Mouse (Mus musculus) stomach, embryonic 15.5 days (tissue): Measurements from ENCODE around the gene Rpl26. TPM values are rescaled to one million over a fixed set of nuclear protein-coding genes. Genes with fewer than 3 reads are reported as not detected.

Source experiments
- ATAC-seq: fragments of 200-750 bp; cut with Nextera tagmentation; 2 replicates; pipeline ENCODE4 v1.8.0; 2017; ENCODE audit warnings: low read depth, moderate number of reproducible peaks, moderate TSS enrichment; ENCODE audit not compliant: insufficient read depth, low FRiP score
- H3K27ac ChIP-seq: fragments of 300-500 bp; sonication (generic); 2 replicates; pipeline ENCODE4 v1.5.1; 2015; ENCODE audit warnings: mild to moderate bottlenecking, inconsistent platforms
- H3K27me3 ChIP-seq: fragments of 300-500 bp; sonication (generic); replicated peaks from 2 replicates; pipeline ENCODE4 v1.6.1; 2015; ENCODE audit warnings: inconsistent platforms
- H3K36me3 ChIP-seq: fragments of 300-500 bp; sonication (generic); 2 replicates; pipeline ENCODE4 v1.6.1; 2015; ENCODE audit warnings: inconsistent platforms
- H3K4me1 ChIP-seq: fragments of 300-500 bp; sonication (generic); 2 replicates; pipeline ENCODE4 v1.6.1; 2015; ENCODE audit warnings: inconsistent platforms
- H3K4me2 ChIP-seq: fragments of 300-500 bp; sonication (generic); 2 replicates; pipeline ENCODE4 v1.6.1; 2015; ENCODE audit warnings: mild to moderate bottlenecking, inconsistent platforms
- H3K4me3 ChIP-seq: fragments of 300-500 bp; sonication (generic); replicated peaks from 2 replicates; pipeline ENCODE4 v1.5.1; 2015; ENCODE audit warnings: inconsistent platforms
- H3K9ac ChIP-seq: fragments of 300-500 bp; sonication (generic); 2 replicates; pipeline ENCODE4 v1.6.1; 2015; ENCODE audit warnings: inconsistent platforms
- H3K9me3 ChIP-seq: fragments of 300-500 bp; sonication (generic); 2 replicates; pipeline ENCODE4 v1.6.1; 2016; ENCODE audit warnings: inconsistent platforms
- WGBS: fragments of 180-500 bp; shearing (Covaris S2); methylation state at CpG from one replicate; pipeline ENCODE4 v1.1.7; 2015; 5-methylcytosine and 5-hydroxymethylcytosine counted together
- polyA plus RNA-seq: library from polyadenylated mRNA; unstranded; fragments of >200 nt; fragmentation: Nextera tagmentation; extraction: Ambion mirVana; gene quantifications from 2 replicates; pipeline ENCODE4 v1.2.1, GENCODE M21; 2015

Rpl26 gene
- polyA plus RNA-seq, 1 experiment from 2014 or later = 1,066 TPM

- ATAC-seq = no peak
- Histone ChIP-seq H3K4me3 (peak overlapping the region; percentile 35), H3K9me3 (no peaks in the 10 kb centered on the region), H3K27ac (no peak overlapping the region), H3K9ac (no peak overlapping the region), H3K4me1 (peaks cover 10% of the 10 kb centered on the region), H3K27me3 (peaks cover 23% of the 10 kb centered on the region; the same call in 1 of the 2 replicates), H3K36me3 (no peaks in the 10 kb centered on the region), H3K4me2 (peak overlapping the region; percentile 62)
- WGBS = 14% methylated on average over 13 of the region's 13 CpGs
Measured at GRCm38 (mm10) chr11:68953903-68954302, 52.5 kb downstream of the Rpl26 start.

- Histone ChIP-seq H3K27ac (no peak overlapping the region), H3K4me1 (peaks cover 10% of the 10 kb centered on the region), H3K9me3 (no peaks in the 10 kb centered on the region), H3K27me3 (peaks cover 23% of the 10 kb centered on the region; the same call in 1 of the 2 replicates), H3K36me3 (no peaks in the 10 kb centered on the region), H3K4me2 (peak overlapping the region; percentile 62), H3K4me3 (peak overlapping the region; percentile 35), H3K9ac (0 out of 2 replicates have a peak overlapping the region, but pooled peaks have one; percentile 9)
- no peak for ATAC-seq
- WGBS = 4% methylated on average over 17 of the region's 17 CpGs
Measured at GRCm38 (mm10) chr11:68954408-68954807, 53.0 kb downstream of the Rpl26 start.

GRCm38 (mm10) chr11:68955473-68955872 is 54.1 kb downstream of the Rpl26 start:
- Histone ChIP-seq H3K9ac (no peak overlapping the region), H3K27me3 (peaks cover 23% of the 10 kb centered on the region; the same call in 1 of the 2 replicates), H3K4me2 (peak overlapping the region; percentile 62; the same call in 1 of the 2 replicates), H3K4me1 (peaks cover 10% of the 10 kb centered on the region), H3K27ac (no peak overlapping the region), H3K9me3 (no peaks in the 10 kb centered on the region), H3K4me3 (peak overlapping the region; percentile 35; the same call in 1 of the 2 replicates), H3K36me3 (no peaks in the 10 kb centered on the region)
- 0 out of 2 replicates have a peak, but pooled peaks have one; percentile 21 for ATAC-seq
- WGBS = 62% methylated on average over 5 of the region's 5 CpGs

GRCm38 (mm10) chr11:68956107-68956506 is 54.7 kb downstream of the Rpl26 start:
- H3K27ac ChIP-seq = peak overlapping the region; percentile 51; the same call in 1 of the 2 replicates
- H3K4me2 ChIP-seq = 0 out of 2 replicates have a peak overlapping the region, but pooled peaks have one; percentile 8
- H3K4me3 ChIP-seq = peak overlapping the region; percentile 16; the same call in 1 of the 2 replicates

More at GRCm38 (mm10) chr11:68956107-68956506, 54.7 kb downstream of the Rpl26 start:
- Histone ChIP-seq H3K27me3 (peaks cover 23% of the 10 kb centered on the region; the same call in 1 of the 2 replicates), H3K36me3 (no peaks in the 10 kb centered on the region), H3K9me3 (no peaks in the 10 kb centered on the region), H3K4me1 (peaks cover 10% of the 10 kb centered on the region), H3K9ac (no peak overlapping the region)
- 38% methylated on average over 3 of the region's 3 CpGs for WGBS
- no peak for ATAC-seq

Other genes starting within 250 kb of the Rpl26 start
- 86.6 and 88.4 TPM in 2 replicates for gene Myh10, start 210.0 kb upstream of the Rpl26 start, polyA plus RNA-seq
- 78.7 and 80.4 TPM in 2 replicates for gene Ndel1, start 29.7 kb upstream of the Rpl26 start, polyA plus RNA-seq
- gene Rnf222, start 13.0 kb upstream of the Rpl26 start, polyA plus RNA-seq = 0.22 and 0.64 TPM in 2 replicates
- gene Odf4, start 25.5 kb downstream of the Rpl26 start, polyA plus RNA-seq = not detected in 2 replicates
- gene Arhgef15, start 55.9 kb downstream of the Rpl26 start, polyA plus RNA-seq = 8.5 and 8.8 TPM in 2 replicates
- 5.1 and 5.3 TPM in 2 replicates for gene Slc25a35, start 66.5 kb downstream of the Rpl26 start, polyA plus RNA-seq
- gene Rangrf, start 73.6 kb downstream of the Rpl26 start, polyA plus RNA-seq = 55.9 and 63.0 TPM in 2 replicates
- gene Pfas, start 106.9 kb downstream of the Rpl26 start, polyA plus RNA-seq = 31.5 and 33.7 TPM in 2 replicates
- 40.3 and 45.5 TPM in 2 replicates for gene Ctc1, start 114.3 kb downstream of the Rpl26 start, polyA plus RNA-seq
- gene Aurkb, start 144.1 kb downstream of the Rpl26 start, polyA plus RNA-seq = 134 and 146 TPM in 2 replicates
- 10.3 and 10.7 TPM in 2 replicates for gene Borcs6, start 158.1 kb downstream of the Rpl26 start, polyA plus RNA-seq
- 49.6 and 55.0 TPM in 2 replicates for gene Tmem107, start 169.2 kb downstream of the Rpl26 start, polyA plus RNA-seq
- gene Vamp2, start 186.9 kb downstream of the Rpl26 start, polyA plus RNA-seq = 68.5 and 84.6 TPM in 2 replicates
- 15.4 and 20.3 TPM in 2 replicates for gene Per1, start 193.6 kb downstream of the Rpl26 start, polyA plus RNA-seq
- gene Hes7, start 218.8 kb downstream of the Rpl26 start, polyA plus RNA-seq = 0.76 and 1.0 TPM in 2 replicates
- 0.37 TPM in 2 replicates for gene 9130213A22Rik, start 221.0 kb downstream of the Rpl26 start, polyA plus RNA-seq
- 0.27 and 1.2 TPM in 2 replicates for gene Aloxe3, start 224.3 kb downstream of the Rpl26 start, polyA plus RNA-seq